Mouse (Mus musculus) olfactory bulb, adult 2 months (tissue): ENCODE data around the gene Alcam.

Experiments
- CTCF ChIP-seq: fragments of 200-500 bp; IDR thresholded peaks from 2 replicates; pipeline ENCODE4 v1.5.1; 2012; ENCODE audit warnings: low read depth, mild to moderate bottlenecking, low read length, moderate library complexity; ENCODE audit not compliant: insufficient read depth
- POLR2A ChIP-seq: fragments of 200-500 bp; IDR thresholded peaks from 2 replicates; pipeline ENCODE4 v1.6.1; 2012; ENCODE audit warnings: mild to moderate bottlenecking, low read depth, low read length, moderate library complexity; ENCODE audit not compliant: insufficient read depth

GRCm38 (mm10) chr16:52417982-52418381, 35.9 kb downstream of the Alcam start:
- TF ChIP-seq POLR2A, result no peak
- no peak for TF ChIP-seq CTCF
